Mouse (Mus musculus): Measurements from ENCODE around the gene Gfod1.

Gene Gfod1

GRCm38 (mm10) chr13:43146515-43147258 is 157.3 kb downstream of the Gfod1 start:
- peak; percentile 69 for DNase-seq

Measured in kidney, postnatal 14 days (tissue).